Mouse (Mus musculus): ENCODE measurements around the gene Gpsm1.

DNA sequence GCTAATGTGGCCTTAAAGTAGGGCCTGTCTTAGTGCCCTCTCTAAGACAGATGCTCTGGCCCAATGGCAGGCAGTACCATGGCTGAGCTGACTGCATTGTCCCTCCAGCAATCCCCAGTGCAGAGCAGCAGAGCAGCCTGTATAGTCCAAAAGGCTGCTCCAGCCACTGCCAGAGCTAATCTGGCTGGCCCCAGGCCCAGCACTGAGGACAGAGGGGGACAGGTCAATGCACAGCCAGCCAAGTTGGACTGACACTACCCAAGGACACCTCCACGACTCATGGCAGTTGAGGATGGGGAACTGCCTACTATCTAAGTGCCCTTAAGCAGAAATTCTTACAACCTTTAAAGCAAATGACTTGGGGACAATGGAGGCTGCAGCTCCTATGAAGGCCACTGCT is 53.3 kb downstream of the Gpsm1 start:
- TF ChIP-seq EP300 (IDR thresholded peaks at IDR 0.05) (no peak), CTCF (IDR thresholded peaks at IDR 0.05) (no peak)
